Mouse (Mus musculus): ENCODE measurements around the gene Slc5a5. TPM values are rescaled to one million over a fixed set of nuclear protein-coding genes. Genes with fewer than 3 reads are reported as not detected.

Slc5a5 gene
- total RNA-seq (2014; rRNA removed; ENCODE audit: low replicate concordance): not detected in 2 replicates
- polyA plus RNA-seq (2015; fragmentation: Nextera tagmentation; extraction: Ambion mirVana): 0.05 and 0.10 TPM in 2 replicates

DNA sequence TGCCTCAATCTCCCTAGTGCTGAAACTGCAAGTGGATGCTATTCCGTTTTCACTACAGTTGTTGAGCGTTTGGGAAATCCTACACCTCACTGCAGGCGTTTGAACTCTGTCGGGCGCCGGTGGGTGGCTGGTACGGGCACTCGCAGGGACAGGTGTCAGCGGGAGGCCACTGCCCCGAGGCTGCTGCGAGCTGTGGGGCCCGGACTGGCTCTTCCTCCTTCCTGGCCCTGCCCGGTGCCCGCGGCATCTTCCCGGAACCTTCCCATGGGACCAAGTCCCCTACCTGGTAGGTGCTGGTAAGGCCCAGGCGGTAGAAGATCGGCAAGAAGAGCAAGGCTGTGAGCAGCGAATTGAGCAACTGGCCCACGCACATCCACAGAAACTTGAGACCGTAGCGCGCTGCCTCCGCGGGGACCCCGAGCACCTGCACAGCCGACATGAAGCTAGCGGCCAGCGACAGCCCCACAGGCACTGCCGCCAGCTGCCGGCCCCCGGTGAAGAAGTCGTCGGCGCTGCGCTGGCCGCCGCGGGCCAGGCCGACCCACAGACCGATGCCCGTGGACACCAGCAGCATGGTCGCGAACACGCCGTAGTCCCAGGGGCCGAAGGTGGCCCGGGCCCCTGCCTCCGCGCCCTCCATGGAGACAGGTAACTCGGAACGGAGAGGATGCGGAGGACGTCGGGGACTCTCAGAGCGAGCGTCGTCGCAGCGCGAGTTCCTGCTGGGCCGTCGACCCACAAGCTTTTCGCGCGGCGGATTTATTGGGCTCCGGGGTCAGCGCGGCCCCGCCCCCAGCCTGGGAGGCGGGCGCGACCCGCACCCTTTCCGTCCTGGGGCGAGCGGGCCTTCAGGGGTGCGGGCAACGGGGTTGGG lies at the start of gene Slc5a5:
Gene Slc5a5 (minus strand): TSS at position 736 of the 874 bp plus-strand sequence.
- H3K9me3 ChIP-seq (replicated peaks; ENCODE audit: control insufficient read depth, low read length): no peaks in the 10 kb centered on the region
- no peak within 1 kb of the TSS for H3K27ac ChIP-seq (ENCODE audit: low read depth)
- DNase-seq (ENCODE audit: low spot score) (no peak), ATAC-seq (ENCODE audit: insufficient read depth, low read depth) (no peak)
- peaks cover 38% of the 10 kb centered on the region for H3K27me3 ChIP-seq (ENCODE audit: control insufficient read depth, insufficient read depth, low read length)
- peaks cover 6% of the 10 kb centered on the region for H3K4me1 ChIP-seq (ENCODE audit: control insufficient read depth, insufficient read depth)
- no peak for TF ChIP-seq CTCF (IDR thresholded peaks at IDR 0.05; ENCODE audit: low read depth)
- TF ChIP-seq EP300 (IDR thresholded peaks at IDR 0.05; ENCODE audit: low read depth): no peak
- WGBS: 4% methylated on average over 79 of the region's 80 CpGs
- H3K4me3 ChIP-seq (ENCODE audit: low read depth, low read length): peak within 1 kb of the TSS; percentile 28
- H3K36me3 ChIP-seq (replicated peaks; ENCODE audit: control insufficient read depth, insufficient read depth, low read length): peaks cover 21% of the 10 kb centered on the region
- H3K9ac ChIP-seq (replicated peaks; ENCODE audit: low read depth, low read length): no peak within 1 kb of the TSS; the same call in 1 of the 2 replicates
- peak within 1 kb of the TSS; percentile 21; the same call in 1 of the 2 replicates for H3K4me2 ChIP-seq (ENCODE audit: low read depth, low read length)

DNA sequence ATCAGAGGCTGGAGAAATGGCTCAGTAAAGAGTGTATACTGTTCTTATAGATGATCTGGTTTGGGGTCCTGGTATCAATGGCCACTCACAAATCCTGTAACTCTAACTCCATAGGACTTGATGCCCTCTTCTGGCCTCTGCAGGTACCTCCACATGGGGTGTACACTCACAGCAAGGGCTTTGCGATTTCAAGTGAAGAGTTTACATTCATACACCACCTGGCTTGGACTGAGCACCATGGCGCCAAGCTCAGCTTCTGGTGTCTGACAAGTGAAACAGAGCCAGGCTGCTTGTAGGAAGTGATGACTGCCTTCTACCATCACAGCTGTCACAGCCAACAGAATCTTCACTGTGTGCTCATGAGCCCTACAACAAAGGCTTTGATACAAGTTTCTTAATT lies 48.9 kb upstream of the Slc5a5 start:
- Histone ChIP-seq H3K4me1 (ENCODE audit: control insufficient read depth, insufficient read depth) (no peaks in the 10 kb centered on the region), H3K4me3 (ENCODE audit: low read depth, low read length) (no peak overlapping the region), H3K9me3 (replicated peaks; ENCODE audit: control insufficient read depth, low read length) (no peaks in the 10 kb centered on the region), H3K4me2 (ENCODE audit: low read depth, low read length) (no peak overlapping the region), H3K9ac (replicated peaks; ENCODE audit: low read depth, low read length) (no peak overlapping the region), H3K27ac (ENCODE audit: low read depth) (no peak overlapping the region), H3K27me3 (ENCODE audit: control insufficient read depth, insufficient read depth, low read length) (0 out of 2 replicates have a peak, but pooled peaks cover 1% of the 10 kb centered on the region), H3K36me3 (replicated peaks; ENCODE audit: control insufficient read depth, insufficient read depth, low read length) (no peaks in the 10 kb centered on the region)
- TF ChIP-seq CTCF (IDR thresholded peaks at IDR 0.05; ENCODE audit: low read depth) (no peak), EP300 (IDR thresholded peaks at IDR 0.05; ENCODE audit: low read depth) (no peak)
- no peak for ATAC-seq (ENCODE audit: insufficient read depth, low read depth)
- no peak for DNase-seq (ENCODE audit: low spot score)
- WGBS: 57% methylated on average over 2 of the region's 2 CpGs

DNA sequence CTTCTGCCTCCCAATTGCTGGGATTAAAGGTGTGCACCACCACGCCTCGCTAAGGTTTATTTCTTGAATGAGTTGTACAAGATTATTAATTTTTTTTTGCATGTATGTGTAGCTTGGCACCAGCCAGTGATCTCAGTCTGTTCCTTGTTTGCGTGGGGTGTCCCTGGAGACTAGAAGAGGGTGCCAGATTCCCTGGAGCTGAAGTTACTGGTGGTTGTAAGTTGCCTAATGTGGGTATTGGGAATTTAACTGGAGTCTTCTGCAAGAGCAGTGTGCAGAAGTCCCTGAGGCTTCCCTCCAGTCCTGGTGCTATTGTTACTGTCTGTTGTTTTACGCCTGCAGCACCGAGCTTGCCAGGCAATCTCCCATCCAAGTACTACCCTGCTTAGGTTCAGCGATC lies 44.6 kb upstream of the Slc5a5 start:
- ATAC-seq (ENCODE audit: insufficient read depth, low read depth) (no peak), DNase-seq (ENCODE audit: low spot score) (no peak)
- no peak overlapping the region for H3K27ac ChIP-seq (ENCODE audit: low read depth)
- H3K9me3 ChIP-seq (replicated peaks; ENCODE audit: control insufficient read depth, low read length): no peaks in the 10 kb centered on the region
- WGBS: 77% methylated on average over 6 of the region's 6 CpGs
- H3K9ac ChIP-seq (replicated peaks; ENCODE audit: low read depth, low read length): no peak overlapping the region
- H3K36me3 ChIP-seq (replicated peaks; ENCODE audit: control insufficient read depth, insufficient read depth, low read length): no peaks in the 10 kb centered on the region
- H3K4me3 ChIP-seq (ENCODE audit: low read depth, low read length): no peak overlapping the region
- no peaks in the 10 kb centered on the region for H3K4me1 ChIP-seq (ENCODE audit: control insufficient read depth, insufficient read depth)
- no peak overlapping the region for H3K4me2 ChIP-seq (ENCODE audit: low read depth, low read length)
- H3K27me3 ChIP-seq (ENCODE audit: control insufficient read depth, insufficient read depth, low read length): no peaks in the 10 kb centered on the region
- no peak for TF ChIP-seq EP300 (IDR thresholded peaks at IDR 0.05; ENCODE audit: low read depth)
- TF ChIP-seq CTCF (IDR thresholded peaks at IDR 0.05; ENCODE audit: low read depth): no peak

DNA sequence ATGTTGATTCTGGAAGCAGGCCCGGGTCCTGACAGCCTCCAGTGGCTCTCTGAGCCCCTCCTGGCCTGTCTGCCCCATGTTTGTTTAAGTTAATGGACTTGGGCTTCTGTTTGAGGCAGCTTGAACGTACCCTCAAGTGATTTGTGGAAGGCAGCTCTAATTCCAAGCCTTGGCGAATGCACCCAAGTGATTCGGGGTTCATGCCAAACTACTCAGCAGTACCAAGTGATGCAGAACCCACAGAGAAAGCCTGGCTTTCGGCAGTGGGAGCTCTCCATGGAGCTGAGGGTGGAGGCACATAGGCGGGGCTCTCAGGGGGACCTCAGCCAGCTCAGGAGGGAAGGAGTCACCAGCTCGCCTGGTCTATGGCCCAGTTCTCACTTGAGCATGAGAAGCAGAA lies 42.2 kb upstream of the Slc5a5 start:
- no peak for DNase-seq (ENCODE audit: low spot score)
- no peaks in the 10 kb centered on the region for H3K27me3 ChIP-seq (ENCODE audit: control insufficient read depth, insufficient read depth, low read length)
- no peaks in the 10 kb centered on the region for H3K4me1 ChIP-seq (ENCODE audit: control insufficient read depth, insufficient read depth)
- TF ChIP-seq CTCF (IDR thresholded peaks at IDR 0.05; ENCODE audit: low read depth) (no peak), EP300 (IDR thresholded peaks at IDR 0.05; ENCODE audit: low read depth) (no peak)
- no peak overlapping the region for H3K9ac ChIP-seq (replicated peaks; ENCODE audit: low read depth, low read length)
- H3K36me3 ChIP-seq (replicated peaks; ENCODE audit: control insufficient read depth, insufficient read depth, low read length): no peaks in the 10 kb centered on the region
- no peaks in the 10 kb centered on the region for H3K9me3 ChIP-seq (replicated peaks; ENCODE audit: control insufficient read depth, low read length)
- H3K27ac ChIP-seq (ENCODE audit: low read depth): no peak overlapping the region
- no peak overlapping the region for H3K4me2 ChIP-seq (ENCODE audit: low read depth, low read length)
- no peak for ATAC-seq (ENCODE audit: insufficient read depth, low read depth)
- WGBS: 56% methylated on average over 7 of the region's 7 CpGs
- no peak overlapping the region for H3K4me3 ChIP-seq (ENCODE audit: low read depth, low read length)

GRCm38 (mm10) chr8:70933036-70933435 lies 40.5 kb upstream of the Slc5a5 start:
- Histone ChIP-seq H3K4me1 (ENCODE audit: control insufficient read depth, insufficient read depth) (no peaks in the 10 kb centered on the region), H3K36me3 (replicated peaks; ENCODE audit: control insufficient read depth, insufficient read depth, low read length) (no peaks in the 10 kb centered on the region), H3K4me3 (ENCODE audit: low read depth, low read length) (no peak overlapping the region), H3K4me2 (ENCODE audit: low read depth, low read length) (no peak overlapping the region), H3K9me3 (replicated peaks; ENCODE audit: control insufficient read depth, low read length) (no peaks in the 10 kb centered on the region), H3K27ac (ENCODE audit: low read depth) (no peak overlapping the region), H3K9ac (replicated peaks; ENCODE audit: low read depth, low read length) (no peak overlapping the region), H3K27me3 (ENCODE audit: control insufficient read depth, insufficient read depth, low read length) (no peaks in the 10 kb centered on the region)
- WGBS: 86% methylated on average over 4 of the region's 4 CpGs
- DNase-seq (ENCODE audit: low spot score): no peak
- ATAC-seq (ENCODE audit: insufficient read depth, low read depth): no peak
- no peak for TF ChIP-seq CTCF (IDR thresholded peaks at IDR 0.05; ENCODE audit: low read depth)
- no peak for TF ChIP-seq EP300 (IDR thresholded peaks at IDR 0.05; ENCODE audit: low read depth)
